Mouse (Mus musculus) heart, postnatal 25 days (tissue): ENCODE data around the gene Cd2bp2. TPM values are rescaled to one million over a fixed set of nuclear protein-coding genes. Genes with fewer than 3 reads are reported as not detected.
"Not testable (repeated sequence)": the region's sequence is repeated elsewhere in the genome, so short reads cannot be mapped to it uniquely, and the experiment has no call there.

Source experiments
- DNase-seq: peaks from one replicate; pipeline ENCODE4 v3.0.0; 2022; ENCODE audit warnings: low spot score
- intact Hi-C: fragments of 180-260 bp; cut with DNase I; formaldehyde crosslinking; loops from one replicate; pipeline ENCODE4 v1.15.1; 2025
- total RNA-seq, 2 experiments: library from RNA; stranded (reverse); gene quantifications; 2 replicates each; pipeline ENCODE4 v1.2.3; 2021

The Cd2bp2 gene
- total RNA-seq, 2 experiments from 2014 or later, result 35.6 to 38.1 TPM

DNA sequence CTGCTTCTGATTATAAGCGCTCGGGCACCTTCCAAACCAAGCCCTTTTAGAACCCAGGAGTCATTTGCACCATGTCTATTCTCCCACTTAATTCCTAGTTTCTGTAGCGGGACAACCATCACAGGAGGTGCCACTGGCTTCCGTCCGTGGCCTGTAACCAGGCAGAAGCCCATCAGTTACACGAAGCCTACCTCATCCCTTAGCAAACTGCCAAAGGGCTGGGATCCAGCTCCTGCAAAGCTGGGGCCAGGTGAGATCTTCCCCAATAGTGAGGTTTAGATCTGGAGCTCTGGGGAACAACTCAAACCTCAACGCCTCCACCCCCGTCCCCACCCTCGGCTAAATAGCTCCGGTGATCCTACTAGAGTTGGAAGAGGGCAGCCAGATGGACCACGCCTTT is 634 bp upstream of the Cd2bp2 start:
- intact Hi-C loops, result no loop called here
- no peak for DNase-seq

GRCm38 (mm10) chr7:127194633-127195029 is 1.2 kb downstream of the Cd2bp2 start:
- no peak for DNase-seq
- intact Hi-C loops, result no loop called here

GRCm38 (mm10) chr7:127194011-127194632 is 1.7 kb downstream of the Cd2bp2 start:
- no peak for DNase-seq
- intact Hi-C loops, result no loop called here

DNA sequence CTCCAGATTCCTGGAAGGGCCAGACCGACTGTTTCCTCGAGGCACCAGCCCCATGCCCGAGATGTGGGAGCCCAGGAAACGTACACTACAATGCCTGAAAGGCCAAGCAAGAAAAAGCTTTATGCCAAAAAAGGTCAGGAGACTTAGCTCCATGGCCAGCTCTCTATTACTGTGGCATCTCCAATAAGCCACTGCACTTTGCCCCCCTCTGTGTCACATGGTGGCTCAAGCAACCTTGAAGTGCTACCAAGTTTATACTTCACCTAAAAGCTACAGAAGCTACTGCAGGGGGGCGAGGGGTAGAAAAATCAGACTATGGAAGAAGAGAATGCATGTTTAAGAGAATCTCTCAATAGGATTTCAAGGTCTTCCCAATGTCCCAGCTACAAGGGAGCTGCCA is 2.9 kb downstream of the Cd2bp2 start:
- no peak for DNase-seq
- intact Hi-C loops, result no loop called here

GRCm38 (mm10) chr7:127190672-127191071 is 5.2 kb downstream of the Cd2bp2 start:
- intact Hi-C loops, result no loop called here
- DNase-seq, result no peak

- no peak for DNase-seq
Observed at GRCm38 (mm10) chr7:127188305-127189276, 7.3 kb downstream of the Cd2bp2 start.

DNA sequence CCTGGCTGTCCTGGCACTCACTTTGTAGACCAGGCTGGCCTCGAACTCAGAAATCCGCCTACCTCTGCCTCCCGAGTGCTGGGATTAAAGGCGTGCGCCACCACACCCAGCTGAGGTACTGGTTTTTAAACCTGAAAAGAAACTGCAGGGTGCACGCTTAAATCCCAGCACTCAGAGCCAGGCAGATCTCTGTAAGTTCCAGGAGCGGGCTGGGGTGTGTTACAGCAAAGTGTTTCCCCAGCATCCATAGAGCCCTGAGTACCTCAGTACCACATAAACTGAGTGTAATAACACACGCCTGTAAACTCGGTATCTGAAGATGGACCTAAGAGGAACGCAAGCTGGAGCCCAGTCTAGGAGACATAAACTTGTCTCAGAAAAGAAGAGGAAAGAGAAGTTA is 8.5 kb downstream of the Cd2bp2 start:
- intact Hi-C loops, result loop anchor here (10.0 kb wide), 1 partner anchor 133 kb away; no protein-coding TSS in a partner anchor
- no peak for DNase-seq

More at GRCm38 (mm10) chr7:127188305-127189276, 7.3 kb downstream of the Cd2bp2 start:
- intact Hi-C loops, result loop anchor here (10.0 kb wide), 1 partner anchor 134 kb away; no protein-coding TSS in a partner anchor

DNA sequence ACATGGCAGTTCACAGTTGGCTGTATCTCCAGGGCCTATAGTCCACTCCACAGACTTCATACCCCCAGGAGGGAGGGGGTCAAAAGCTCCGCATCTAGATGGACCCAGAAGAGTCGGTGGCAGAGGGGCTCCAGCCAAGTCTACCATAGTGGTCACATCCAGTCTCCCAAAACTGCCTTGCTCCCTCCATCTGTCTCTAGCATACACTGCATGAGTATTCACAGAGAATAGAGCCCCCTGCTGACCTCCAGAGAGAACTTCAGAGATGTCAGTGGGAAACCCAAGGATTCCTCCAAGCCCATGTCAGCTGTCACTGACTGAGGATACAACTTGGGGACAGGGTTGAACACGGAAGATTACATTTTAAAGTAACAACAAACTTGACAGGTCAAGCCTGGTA is 10.2 kb downstream of the Cd2bp2 start:
- intact Hi-C loops, result loop anchor here (10.0 kb wide), 1 partner anchor 131 kb away; no protein-coding TSS in a partner anchor
- DNase-seq, result no peak

DNA sequence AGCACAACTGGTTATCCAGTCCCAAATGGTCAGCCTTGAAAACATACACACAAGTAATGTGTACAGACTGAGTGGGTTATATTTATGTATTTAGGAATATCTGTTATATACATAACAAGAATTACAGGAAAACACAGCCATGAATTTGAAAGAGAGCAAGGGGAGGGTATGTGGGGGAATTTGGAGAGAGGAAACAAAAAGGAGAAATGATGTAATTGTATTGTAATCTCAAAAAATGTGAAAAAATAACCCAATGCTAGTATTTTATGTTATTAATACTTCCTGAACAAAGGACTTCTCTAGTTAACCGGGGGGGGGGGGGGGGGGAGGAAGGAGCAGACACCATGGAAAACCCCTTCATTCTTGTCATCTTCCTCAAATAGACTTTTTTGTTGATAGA is 11.1 kb downstream of the Cd2bp2 start:
- intact Hi-C loops, result loop anchor here (10.0 kb wide), 1 partner anchor 130 kb away; no protein-coding TSS in a partner anchor
- no peak for DNase-seq

DNA sequence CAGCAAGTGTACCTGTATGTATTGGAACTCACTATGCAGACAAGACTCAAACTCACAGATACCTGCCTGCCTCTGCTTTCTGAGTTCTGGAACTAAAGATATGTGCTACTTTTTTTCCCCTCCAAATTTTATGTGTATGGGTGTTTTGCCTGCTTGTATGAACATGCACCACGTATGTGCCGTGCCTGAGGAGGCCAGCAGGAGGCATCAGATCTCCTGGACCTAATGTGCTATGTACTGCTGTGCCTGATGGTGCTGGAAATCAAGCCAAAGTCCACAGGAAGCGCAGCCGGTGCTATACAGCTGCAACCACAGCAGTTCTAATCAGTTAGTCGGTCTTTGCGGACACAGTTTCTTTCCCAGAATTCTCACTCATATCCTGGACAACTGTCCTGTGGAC is 12.0 kb downstream of the Cd2bp2 start:
- no peak for DNase-seq
- intact Hi-C loops, result loop anchor here (10.0 kb wide), 1 partner anchor 129 kb away; no protein-coding TSS in a partner anchor

GRCm38 (mm10) chr7:127183345-127183744 is 12.5 kb downstream of the Cd2bp2 start:
- DNase-seq, result no peak
- intact Hi-C loops, result loop anchor here (10.0 kb wide), 1 partner anchor 129 kb away; no protein-coding TSS in a partner anchor

- intact Hi-C loops, result loop anchor here (10.0 kb wide), 1 partner anchor 127 kb away; no protein-coding TSS in a partner anchor
- DNase-seq, result not testable (repeated sequence)
Observed at GRCm38 (mm10) chr7:127181724-127182123, 14.1 kb downstream of the Cd2bp2 start.

DNA sequence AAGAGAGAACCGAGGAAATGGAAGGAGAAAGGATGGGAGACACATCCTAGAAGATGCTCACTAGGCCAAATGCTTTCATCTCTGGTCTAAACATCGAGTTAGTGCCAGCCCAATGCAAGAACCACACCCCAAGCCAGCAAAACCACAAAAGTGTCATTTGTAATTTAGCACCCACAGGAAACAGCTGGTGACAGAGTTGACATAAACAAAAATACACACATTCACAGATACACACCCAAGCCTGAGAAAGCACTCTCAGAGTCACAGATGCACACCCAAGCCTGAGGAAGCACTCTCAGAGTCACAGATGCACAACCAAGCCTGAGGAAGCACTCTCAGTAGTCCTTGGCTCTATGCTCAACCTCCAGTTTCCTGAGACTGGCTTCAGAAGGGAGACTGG is 15.1 kb downstream of the Cd2bp2 start:
- intact Hi-C loops, result loop anchor here (10.0 kb wide), 1 partner anchor 126 kb away; no protein-coding TSS in a partner anchor
- DNase-seq, result no peak

GRCm38 (mm10) chr7:127176937-127177336 is 18.9 kb downstream of the Cd2bp2 start:
- DNase-seq, result no peak
- intact Hi-C loops, result no loop called here

GRCm38 (mm10) chr7:127166501-127166900 is 29.3 kb downstream of the Cd2bp2 start:
- DNase-seq, result no peak
- intact Hi-C loops, result no loop called here

DNA sequence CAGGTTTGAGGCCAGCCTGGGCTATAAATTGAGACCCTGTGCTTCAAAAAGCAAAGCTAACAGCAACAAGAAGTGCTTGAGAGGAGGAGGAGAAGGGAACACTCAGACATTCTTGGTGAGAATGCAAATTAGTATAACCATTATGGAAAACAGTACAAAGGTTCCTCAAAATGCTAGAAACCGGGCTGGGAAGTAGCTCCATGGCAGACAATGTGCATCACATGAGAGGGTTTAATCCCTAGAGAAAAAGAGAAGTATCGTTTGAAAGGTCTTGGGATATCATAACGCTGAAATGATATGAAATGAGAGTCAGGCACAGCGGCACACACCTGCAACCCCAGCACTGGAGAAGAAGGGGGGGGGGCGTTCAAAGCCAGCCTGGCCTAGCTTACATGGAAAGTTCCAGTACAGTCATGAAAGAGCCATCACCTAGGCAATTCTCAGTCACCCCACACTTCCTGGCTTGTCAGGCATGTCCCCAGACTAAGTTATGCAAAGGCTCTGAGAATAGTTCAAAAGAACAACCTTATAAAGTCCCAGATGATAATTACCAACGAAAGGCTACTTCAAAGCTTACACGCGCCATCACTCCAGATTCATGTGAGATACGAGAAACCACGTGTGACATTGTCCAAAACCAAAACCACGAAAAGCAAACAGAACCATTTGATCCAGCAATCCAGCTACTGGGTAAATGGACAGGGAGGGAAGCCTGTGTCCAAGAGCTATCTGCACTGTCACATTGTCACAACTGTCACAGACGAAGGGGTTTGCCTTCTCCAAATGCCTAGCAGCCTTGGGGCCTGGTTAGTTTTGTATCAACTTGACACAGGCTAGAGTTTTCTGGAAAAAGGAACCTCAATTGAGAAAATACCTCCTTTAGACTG is 30.0 kb downstream of the Cd2bp2 start:
- DNase-seq, result no peak
- intact Hi-C loops, result no loop called here

- no peak for DNase-seq
- intact Hi-C loops, result no loop called here
Observed at GRCm38 (mm10) chr7:127164002-127164401, 31.8 kb downstream of the Cd2bp2 start.

DNA sequence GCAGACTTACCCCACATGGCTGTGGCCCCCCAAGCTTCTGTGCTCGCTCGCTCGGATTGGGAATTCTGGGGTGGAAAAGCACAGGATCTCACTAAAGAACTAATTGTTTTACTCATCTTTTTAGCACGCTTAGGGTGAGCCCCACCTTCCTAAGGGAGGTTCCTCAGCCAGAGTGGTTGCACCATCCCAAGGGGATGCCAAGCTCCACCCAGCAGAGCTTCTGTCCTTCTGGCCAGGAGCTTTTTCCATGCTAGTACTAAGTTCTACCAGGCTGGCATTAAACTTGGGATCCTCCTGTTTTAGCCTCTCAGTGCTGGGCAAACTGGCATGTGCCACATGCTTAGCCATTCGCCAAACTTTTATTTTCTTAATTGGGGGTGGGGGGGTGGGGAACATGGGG is 33.3 kb downstream of the Cd2bp2 start:
- intact Hi-C loops, result no loop called here
- no peak for DNase-seq

GRCm38 (mm10) chr7:127157548-127157947 is 38.3 kb downstream of the Cd2bp2 start:
- intact Hi-C loops, result no loop called here
- no peak for DNase-seq

- intact Hi-C loops, result no loop called here
- no peak for DNase-seq
Observed at GRCm38 (mm10) chr7:127153477-127153876, 42.4 kb downstream of the Cd2bp2 start.
